Mouse (Mus musculus): ENCODE measurements around the gene Kcnc3. TPM values are rescaled to one million over a fixed set of nuclear protein-coding genes. Genes with fewer than 3 reads are reported as not detected.

Kcnc3 gene
- total RNA-seq (2021): 1 to 10 TPM; 3.0 to 3.6 TPM
- long read RNA-seq, experiment 1, partial matches to known transcripts: 0 of 1 reads
- long read RNA-seq, experiment 1, other reads (novel, unspliced or antisense): 1 of 1 reads
- long read RNA-seq, experiment 2, partial matches to known transcripts: 0 of 1 reads
- long read RNA-seq, experiment 2, other reads (novel, unspliced or antisense): 1 of 1 reads

DNA sequence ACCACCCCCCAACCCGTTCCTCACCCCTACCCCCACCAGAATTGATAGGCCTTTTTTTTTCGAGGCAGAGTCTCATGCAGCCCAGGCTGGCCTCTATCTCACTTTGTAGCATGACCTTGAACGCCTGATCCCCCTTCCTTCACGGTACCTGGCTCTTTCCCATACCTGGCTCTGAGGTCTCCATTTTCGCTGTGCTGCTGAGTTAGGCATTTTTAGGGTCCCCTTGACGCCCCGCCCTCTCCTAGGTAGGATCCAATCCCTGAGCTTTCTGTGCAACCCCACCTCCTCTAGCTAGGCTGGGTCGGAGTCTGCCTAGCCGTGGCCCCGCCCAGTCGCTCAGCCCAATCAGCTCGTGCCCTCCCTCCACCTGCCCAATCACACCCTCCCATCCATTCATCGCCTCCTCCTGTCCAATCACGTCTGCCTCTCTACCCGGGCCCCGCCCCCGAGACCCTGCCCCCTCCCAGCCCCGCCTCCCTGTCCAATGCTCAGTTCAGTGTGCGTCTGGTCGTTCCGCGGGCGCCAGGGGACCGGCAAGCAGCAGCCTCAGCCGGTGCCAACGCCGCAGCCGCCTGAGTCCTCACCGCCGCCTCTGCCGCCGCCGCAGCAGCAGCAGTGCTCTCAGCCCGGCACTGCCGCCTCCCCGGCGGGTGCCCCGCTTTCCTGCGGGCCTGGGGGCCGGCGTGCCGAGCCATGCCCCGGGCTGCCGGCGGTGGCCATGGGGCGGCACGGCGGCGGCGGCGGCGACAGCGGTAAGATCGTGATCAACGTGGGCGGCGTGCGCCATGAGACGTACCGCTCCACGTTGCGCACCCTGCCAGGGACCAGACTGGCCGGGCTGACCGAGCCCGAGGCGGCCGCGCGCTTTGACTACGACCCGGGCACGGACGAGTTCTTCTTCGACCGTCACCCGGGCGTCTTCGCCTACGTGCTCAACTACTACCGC lies at the start of gene Kcnc3:
Gene Kcnc3, plus strand, starts transcription at position 263 of the 946 bp plus-strand sequence.
- Histone ChIP-seq H3K4me3 (peak within 1 kb of the TSS; percentile 74), H3K27ac (peak within 1 kb of the TSS; percentile 81)
- TF ChIP-seq CTCF (IDR thresholded peaks at IDR 0.05): no peak
- intact Hi-C loops (cut with DNase I): loop anchor here (5.0 kb wide), 1 partner anchor 62 kb away; no protein-coding TSS in a partner anchor
- DNase-seq: peak; percentile 95

DNA sequence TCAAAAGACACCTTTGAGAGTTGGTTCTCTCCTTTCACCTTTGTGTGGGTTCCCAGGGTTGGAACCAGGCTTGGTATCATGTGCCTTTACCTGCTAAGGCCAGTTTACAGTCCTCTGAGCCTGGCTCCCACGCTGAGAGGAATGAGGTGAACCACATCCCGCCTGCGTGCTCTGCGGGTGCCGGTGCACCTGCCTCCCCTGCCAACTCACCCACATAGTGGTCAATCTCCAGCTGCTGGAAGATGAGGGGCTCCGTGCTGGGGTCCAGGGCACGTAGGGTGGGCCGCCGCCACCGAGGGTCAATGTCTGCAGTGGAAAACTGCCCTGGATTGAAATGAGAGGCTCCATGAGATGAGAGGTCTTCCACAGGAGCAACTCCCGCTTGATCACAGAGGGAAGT lies 47.9 kb upstream of the Kcnc3 start:
- intact Hi-C loops (cut with DNase I): no loop called here
- TF ChIP-seq CTCF (IDR thresholded peaks at IDR 0.05): no peak
- Histone ChIP-seq H3K4me3 (no peak overlapping the region), H3K27ac (no peak overlapping the region)
- DNase-seq: no peak

DNA sequence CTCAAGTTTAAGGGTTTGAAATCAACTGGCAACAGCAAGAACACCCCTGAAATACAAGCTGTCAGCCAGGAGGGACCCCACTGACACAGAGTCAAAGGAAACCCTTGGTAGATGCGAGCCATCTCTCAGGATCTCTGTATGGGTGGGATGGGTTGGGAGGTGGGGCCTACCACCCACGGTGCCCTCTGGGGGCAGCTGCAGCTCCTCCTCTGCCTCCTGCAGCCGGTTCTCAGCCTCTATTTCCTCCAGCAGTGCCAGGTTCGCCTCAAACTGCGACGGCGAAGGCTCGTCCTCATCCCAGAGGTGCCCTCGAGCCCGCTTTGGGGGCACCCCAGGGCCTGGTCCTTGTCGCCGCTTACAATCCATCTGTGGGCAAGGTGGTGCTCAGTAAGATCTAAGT lies 47.4 kb upstream of the Kcnc3 start:
- no peak for DNase-seq
- TF ChIP-seq CTCF (IDR thresholded peaks at IDR 0.05): no peak
- Histone ChIP-seq H3K4me3 (no peak overlapping the region), H3K27ac (no peak overlapping the region)
- intact Hi-C loops (cut with DNase I): no loop called here

DNA sequence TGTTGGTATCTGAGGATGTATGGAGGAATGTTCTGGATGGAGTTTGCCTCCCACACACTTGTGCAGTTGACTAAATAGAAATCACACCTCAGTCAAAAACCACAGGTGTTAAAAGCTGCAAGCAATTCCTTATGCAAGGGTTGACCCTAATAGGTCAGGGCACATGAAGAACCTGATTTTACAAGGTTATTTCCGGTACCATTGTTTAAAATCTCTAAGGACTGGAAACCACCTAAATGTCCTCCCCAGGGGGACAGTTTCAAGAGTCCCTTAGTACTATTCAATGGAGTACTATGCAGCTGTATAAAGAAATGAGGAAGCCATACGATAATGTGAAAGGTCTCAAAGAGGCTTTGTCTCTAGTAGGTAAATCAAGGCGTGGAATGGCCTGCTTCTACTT lies 44.2 kb upstream of the Kcnc3 start:
- Histone ChIP-seq H3K4me3 (no peak overlapping the region), H3K27ac (no peak overlapping the region)
- intact Hi-C loops (cut with DNase I): loop anchor here (5.0 kb wide), 1 partner anchor 174 kb away; no protein-coding TSS in a partner anchor
- no peak for DNase-seq
- TF ChIP-seq CTCF (IDR thresholded peaks at IDR 0.05): no peak

DNA sequence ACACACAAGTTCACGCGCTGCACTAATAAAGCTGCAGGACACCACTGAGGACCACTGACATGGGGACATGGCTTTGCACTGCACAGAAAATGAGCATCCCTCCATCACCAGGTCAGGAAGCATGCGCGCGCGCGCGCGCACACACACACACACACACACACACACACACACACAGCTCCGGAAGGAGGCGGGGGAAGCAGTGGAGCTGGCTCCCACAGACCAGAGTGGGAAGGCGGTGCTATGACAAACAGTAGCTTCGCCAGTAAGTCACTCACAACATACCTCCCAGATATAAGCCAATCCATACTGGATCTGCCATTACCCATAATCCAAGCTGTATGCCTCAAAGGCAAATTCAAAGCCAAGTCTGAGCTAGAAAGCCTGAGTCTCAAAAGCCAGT lies 43.4 kb upstream of the Kcnc3 start:
- no peak for TF ChIP-seq CTCF (IDR thresholded peaks at IDR 0.05)
- Histone ChIP-seq H3K27ac (no peak overlapping the region), H3K4me3 (no peak overlapping the region)
- intact Hi-C loops (cut with DNase I): loop anchor here (5.0 kb wide), 1 partner anchor 175 kb away; no protein-coding TSS in a partner anchor
- no peak for DNase-seq

DNA sequence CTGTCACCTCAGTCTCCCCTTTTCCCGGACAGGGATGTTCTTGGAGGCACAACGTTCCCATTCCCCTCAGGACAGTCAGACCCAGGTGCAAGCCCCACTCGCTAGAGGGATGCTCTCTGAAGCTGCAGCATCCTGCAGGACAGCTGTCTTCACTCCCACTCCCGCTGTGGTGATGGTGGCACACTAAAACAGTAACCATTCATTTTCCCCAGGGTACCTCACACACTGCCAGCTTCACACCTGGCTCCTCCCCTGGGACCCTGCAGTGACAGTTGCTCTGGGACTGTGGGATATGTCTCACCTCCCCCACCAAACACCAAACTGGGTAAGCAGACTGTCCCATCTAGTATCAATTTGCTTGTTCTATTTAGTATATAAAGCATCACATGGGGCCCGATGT lies 42.7 kb upstream of the Kcnc3 start:
- no peak for DNase-seq
- Histone ChIP-seq H3K27ac (peak overlapping the region; percentile 77; the same call in 1 of the 2 replicates), H3K4me3 (peak overlapping the region; percentile 74)
- no peak for TF ChIP-seq CTCF (IDR thresholded peaks at IDR 0.05)
- intact Hi-C loops (cut with DNase I): loop anchor here (2.0 to 5.0 kb wide), 3 partner anchors 19 to 175 kb away; no protein-coding TSS in a partner anchor

DNA sequence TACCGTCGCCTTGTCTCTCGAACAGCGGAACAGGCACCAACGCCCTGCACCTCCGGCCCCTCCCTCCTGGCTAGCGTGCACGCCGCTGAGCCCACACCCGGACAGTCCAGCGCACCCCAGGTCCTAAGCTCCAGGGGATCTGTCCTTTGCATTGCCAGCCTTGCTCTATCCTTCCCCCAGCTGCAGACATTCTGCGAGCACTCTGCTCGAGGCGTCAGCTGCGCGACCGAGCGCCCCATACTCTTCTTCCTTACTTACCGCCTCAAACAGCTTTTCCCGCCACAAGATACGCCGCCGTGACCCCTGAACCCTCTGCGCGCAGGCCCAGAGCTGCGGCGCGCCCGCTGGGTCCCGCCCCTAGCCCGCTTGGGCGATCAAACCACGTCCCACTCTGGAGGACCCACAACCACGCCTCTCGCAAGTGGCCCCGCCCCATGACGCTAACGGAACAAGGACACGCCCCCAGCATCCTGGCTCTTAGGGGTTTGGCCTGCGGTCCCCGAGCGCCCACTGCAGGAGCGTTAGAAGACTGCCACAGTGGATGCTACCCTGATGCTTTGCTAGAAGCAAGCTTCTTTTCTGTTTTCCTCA lies 41.9 kb upstream of the Kcnc3 start, which contains the start of gene Pold1:
Gene Pold1, minus strand, starts transcription at position 353 of the 591 bp plus-strand sequence.
- intact Hi-C loops (cut with DNase I): loop anchor here (2.0 to 5.0 kb wide), 3 partner anchors 20 to 176 kb away; no protein-coding TSS in a partner anchor
- H3K4me3 ChIP-seq: peak within 1 kb of the TSS; percentile 74
- TF ChIP-seq CTCF (IDR thresholded peaks at IDR 0.05): peak; percentile 96; the same call in 1 of the 2 replicates
- H3K27ac ChIP-seq: peak within 1 kb of the TSS; percentile 77
- DNase-seq: peak; percentile 100

DNA sequence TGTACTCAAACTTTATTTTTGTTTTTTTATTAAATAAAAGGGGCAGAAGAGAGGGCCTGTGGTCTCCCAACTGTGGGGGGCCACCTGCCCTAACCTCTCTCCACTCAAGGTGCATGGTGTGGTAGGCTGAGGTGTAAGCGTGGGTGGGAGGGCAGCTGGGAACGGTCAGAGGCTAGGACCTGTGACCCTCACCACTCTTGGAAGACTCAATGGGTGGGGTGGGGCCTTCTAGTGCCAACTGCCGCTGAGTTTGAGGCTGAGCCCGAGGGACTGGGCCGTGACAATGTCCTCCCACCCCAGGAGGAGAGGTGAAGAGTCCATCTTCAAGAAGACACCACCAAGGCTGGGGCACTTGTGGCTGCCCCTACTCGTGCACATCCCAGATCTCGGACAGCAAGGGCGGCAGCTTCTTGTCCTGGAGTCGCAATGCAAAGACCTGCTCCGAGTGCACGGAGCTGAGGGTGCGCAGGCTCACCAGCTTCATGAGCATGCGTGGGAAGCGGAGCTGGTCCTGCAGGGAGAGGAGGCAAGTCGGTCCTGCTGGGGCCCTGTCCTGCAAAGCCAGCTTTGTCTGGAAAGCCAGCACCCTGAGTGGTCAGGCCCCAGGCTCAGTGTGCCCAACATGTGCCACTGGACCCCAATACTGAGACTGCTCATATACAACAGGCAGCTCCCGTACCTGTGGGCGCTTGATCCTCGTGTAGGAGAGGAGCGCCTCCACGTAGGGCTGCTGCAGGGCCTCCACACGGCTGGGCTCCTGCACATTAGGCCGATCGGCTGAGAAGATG lies 40.6 kb upstream of the Kcnc3 start:
- no peak for TF ChIP-seq CTCF (IDR thresholded peaks at IDR 0.05)
- DNase-seq: peak; percentile 28
- H3K4me3 ChIP-seq: no peak overlapping the region
- intact Hi-C loops (cut with DNase I): loop anchor here (2.0 to 10.0 kb wide), 4 partner anchors 21 to 1165 kb away; partner anchors contain the start of genes Rpl18 and Sphk2
- peak overlapping the region; percentile 16; the same call in 1 of the 2 replicates for H3K27ac ChIP-seq

DNA sequence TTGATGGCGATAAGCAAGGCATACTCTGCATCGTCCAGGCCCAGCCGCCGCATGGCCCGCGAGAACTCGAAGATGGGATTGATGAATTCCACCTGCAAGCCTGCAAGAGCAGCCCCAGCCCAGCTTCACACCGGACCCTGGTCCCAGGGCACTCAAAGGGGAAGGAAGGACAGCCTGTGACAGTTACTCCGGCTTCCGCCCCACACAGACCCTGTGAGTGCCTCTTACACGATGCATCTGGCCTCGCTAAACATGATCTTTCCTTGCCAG lies 40.1 kb upstream of the Kcnc3 start:
- no peak for DNase-seq
- intact Hi-C loops (cut with DNase I): loop anchor here (10.0 kb wide), 1 partner anchor 1164 kb away; the partner anchor contains the start of genes Rpl18 and Sphk2
- TF ChIP-seq CTCF (IDR thresholded peaks at IDR 0.05): no peak
- Histone ChIP-seq H3K4me3 (no peak overlapping the region), H3K27ac (no peak overlapping the region)

DNA sequence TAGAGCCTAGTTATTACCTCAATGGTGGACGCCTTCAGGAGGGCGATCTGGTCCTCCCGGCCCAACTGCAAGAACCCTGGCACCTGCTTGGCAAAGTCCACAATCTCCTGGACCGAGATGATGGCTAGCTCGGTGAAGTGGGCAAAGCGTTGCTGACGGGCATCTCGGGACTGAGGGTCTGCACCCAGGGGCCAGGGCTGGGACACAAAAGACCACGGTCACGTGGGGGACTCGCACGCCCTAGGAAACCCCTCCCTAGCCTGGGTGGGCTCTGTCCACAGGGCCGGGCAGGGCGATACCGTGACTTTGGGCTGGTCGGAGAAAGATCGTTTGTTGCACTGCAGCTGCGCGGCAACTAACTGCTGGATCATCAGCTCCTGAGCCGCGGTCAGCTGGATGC lies 39.2 kb upstream of the Kcnc3 start:
- intact Hi-C loops (cut with DNase I): loop anchor here (10.0 kb wide), 1 partner anchor 1164 kb away; the partner anchor contains the start of genes Rpl18 and Sphk2
- no peak for TF ChIP-seq CTCF (IDR thresholded peaks at IDR 0.05)
- DNase-seq: no peak
- H3K27ac ChIP-seq: no peak overlapping the region
- H3K4me3 ChIP-seq: no peak overlapping the region

DNA sequence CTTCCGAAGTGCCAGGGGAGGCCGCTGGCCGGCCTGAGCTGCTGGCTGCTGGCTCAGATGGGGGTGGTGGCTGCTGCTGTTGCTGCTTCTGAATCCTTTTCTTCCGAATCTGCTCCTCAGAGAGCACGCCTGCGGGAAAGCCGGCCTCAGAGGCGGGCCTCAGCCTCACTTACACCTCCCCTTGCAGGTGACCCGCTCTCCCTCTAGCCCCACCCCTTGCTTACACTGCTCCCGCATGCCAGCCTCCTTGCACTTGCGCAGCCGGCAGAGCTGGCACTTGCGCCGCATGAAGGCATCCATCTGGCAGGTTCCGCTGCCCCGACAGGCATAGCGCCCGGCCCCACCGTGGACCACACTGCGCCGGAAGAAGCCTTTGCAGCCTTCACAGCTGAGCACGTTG lies 38.7 kb upstream of the Kcnc3 start:
- intact Hi-C loops (cut with DNase I): loop anchor here (10.0 kb wide), 1 partner anchor 1163 kb away; the partner anchor contains the start of genes Rpl18 and Sphk2
- DNase-seq: peak; percentile 34

More for the DNA sequence above, 38.7 kb upstream of the Kcnc3 start:
- Histone ChIP-seq H3K27ac (no peak overlapping the region), H3K4me3 (no peak overlapping the region)
- no peak for TF ChIP-seq CTCF (IDR thresholded peaks at IDR 0.05)

All from gastrocnemius, adult 2 months (tissue).